Mouse (Mus musculus) spleen, postnatal 4 days (tissue): ENCODE data around the gene Itga2b.

Experiments used
- DNase-seq, 2 experiments: peaks; one replicate each; pipeline ENCODE4 v3.0.0; 2022; ENCODE audit warnings: low spot score in 2 of 2

Gene Itga2b

GRCm38 (mm10) chr11:102435754-102436470 is 34.0 kb downstream of the Itga2b start:
- no peak for DNase-seq

DNA sequence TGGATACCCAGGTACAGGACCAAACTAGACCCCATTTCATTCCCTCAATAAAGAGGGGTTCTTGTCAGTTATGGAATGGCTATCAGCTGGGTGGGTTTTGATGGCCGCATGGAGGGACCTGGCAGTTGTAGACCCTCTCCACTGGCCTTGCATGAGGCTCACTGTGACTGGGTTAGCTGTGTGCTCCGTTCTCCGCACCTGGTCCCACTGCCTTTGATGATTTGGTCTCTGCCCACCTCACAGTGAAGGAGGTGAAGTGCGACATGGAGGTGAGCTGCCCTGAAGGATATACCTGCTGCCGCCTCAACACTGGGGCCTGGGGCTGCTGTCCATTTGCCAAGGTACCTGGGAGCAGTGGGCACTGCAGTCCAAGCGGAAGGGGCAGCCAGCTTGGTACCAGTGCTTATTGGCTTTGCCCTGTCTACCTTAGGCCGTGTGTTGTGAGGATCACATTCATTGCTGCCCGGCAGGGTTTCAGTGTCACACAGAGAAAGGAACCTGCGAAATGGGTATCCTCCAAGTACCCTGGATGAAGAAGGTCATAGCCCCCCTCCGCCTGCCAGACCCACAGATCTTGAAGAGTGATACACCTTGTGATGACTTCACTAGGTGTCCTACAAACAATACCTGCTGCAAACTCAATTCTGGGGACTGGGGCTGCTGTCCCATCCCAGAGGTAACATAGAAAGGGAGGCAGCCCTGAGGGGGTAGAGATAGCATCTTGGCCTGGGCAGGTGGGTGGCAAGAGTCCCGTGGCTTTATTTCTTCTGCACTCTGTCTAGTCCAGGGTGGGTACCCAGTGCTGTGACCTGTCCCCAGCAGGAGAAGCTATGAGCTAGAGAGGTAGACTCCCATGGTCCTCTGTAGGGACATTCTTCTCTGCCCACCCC is 34.9 kb downstream of the Itga2b start:
- DNase-seq: no peak

- DNase-seq: peak; percentile 86 to 96
Observed at GRCm38 (mm10) chr11:102434406-102434805, 35.5 kb downstream of the Itga2b start.

GRCm38 (mm10) chr11:102433866-102434265 is 36.1 kb downstream of the Itga2b start:
- no peak for DNase-seq

DNA sequence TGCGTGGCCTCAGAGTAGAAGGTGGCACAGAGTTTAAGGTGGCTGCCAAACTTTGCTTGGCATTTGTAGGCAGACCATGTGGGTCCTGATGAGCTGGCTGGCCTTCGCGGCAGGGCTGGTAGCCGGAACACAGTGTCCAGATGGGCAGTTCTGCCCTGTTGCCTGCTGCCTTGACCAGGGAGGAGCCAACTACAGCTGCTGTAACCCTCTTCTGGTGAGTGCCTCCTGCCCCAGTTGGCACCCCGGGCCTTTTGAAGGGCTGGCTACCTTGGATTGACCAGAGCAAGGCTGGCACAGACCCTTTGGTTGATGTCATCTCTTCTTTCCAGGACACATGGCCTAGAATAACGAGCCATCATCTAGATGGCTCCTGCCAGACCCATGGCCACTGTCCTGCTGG is 37.0 kb downstream of the Itga2b start:
- DNase-seq: peak in 1 of 2 experiments; percentile 65

DNA sequence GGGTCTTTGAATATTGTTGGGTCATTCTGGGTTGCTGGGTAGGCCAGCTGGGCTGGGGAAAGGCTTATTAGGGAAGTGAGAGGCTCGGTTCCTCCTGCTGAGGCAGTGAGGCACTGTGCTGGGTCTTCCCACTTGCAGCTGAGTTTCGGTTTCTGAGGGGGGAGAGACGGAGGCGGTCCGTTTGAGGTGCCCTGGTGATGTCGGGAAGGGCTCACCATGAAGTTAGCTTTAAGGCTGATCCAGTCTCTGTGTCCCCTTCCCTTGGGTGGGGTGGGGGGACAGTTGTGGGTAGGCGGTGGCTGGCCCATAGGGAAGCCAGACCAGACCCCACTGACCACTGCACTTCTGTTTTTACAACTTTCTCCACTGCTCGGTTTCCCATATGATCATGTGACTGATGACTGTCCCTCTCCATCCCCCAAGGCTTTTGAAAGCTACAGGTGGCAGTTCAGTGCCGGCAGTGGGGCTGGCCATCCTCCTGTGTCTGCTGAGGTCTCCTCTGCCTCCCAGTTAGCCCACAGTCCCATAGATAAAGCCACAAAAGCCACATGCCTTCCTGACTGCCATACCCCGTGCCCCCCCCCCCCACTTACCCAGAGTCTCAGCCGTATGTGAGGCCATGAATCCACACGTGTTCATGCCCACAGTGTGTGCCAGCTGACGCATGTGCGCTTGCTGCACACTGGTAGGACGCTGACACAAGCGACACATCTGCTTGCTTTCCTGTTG is 37.6 kb downstream of the Itga2b start:
- peak; percentile 62 to 77 for DNase-seq

GRCm38 (mm10) chr11:102431728-102432114 is 38.2 kb downstream of the Itga2b start:
- DNase-seq: no peak

- peak; percentile 80 to 89 for DNase-seq
Observed at GRCm38 (mm10) chr11:102431018-102431645, 38.8 kb downstream of the Itga2b start.

GRCm38 (mm10) chr11:102430121-102431017 is 39.6 kb downstream of the Itga2b start, which contains the start of gene Grn:
Grn (plus strand) TSS chr11:102430315.
- peak; percentile 82 to 87 for DNase-seq

- no peak for DNase-seq
Observed at GRCm38 (mm10) chr11:102429551-102429950, 40.4 kb downstream of the Itga2b start.

DNA sequence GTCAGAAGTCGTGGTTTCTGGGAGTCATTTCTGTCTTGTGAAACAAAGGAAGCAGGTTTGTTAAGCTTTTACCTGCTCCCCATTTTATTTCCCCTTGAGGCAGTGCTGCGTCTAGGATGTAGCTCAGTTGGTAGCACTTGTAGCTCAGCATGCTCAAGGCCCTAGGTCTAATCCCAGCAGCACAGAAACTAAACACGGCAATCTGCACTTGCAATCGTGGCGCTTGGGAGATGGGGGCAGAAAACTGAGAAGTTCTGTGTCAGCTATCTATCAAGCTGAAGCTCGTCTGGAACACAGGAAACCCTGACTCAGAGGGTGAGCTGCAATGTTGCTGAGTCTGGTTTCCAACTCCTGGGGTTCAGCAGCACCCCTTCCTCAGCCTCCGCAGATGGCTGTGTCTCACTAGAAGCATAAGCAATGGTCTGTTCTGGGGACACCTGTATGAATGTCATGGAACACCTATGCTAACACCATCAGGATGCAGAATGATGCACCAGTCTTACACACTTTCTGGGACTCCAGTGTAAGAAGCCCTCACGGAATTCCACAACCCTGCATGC is 40.9 kb downstream of the Itga2b start:
- no peak for DNase-seq

DNA sequence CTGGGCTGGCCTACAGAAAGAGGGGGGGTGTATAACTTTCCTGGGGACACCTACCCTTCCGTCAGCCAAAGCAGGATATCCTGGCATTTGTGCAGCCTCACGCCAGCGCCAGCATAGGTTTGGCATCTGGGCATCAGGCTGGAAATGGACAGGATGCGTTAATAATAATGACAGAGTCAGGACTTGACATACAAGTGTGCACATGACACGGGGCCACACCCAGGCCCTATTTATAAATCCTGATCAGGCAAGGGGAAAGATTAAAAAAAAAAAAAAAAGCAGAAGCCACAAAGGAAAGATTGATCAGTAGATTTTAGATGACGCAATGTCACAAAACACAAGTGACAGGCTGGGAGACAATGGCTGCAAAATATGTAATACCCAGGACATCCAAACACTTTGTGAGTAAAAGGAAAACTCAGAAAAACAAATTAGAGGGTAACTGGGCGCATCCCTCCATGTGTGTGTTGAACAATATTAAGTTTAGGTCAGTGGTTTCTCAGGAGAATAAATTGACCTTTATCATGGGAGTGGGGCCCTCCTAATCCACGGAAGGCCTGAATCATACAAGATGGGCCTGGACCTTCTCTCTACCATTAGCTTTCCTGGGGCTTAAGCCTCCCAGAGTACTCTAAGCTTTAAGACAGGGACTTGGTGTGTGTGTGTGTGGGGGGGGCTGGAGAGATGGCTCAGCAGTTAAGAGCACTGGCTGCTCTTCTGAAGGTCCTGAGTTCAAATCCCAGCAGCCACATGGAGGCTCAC is 44.2 kb downstream of the Itga2b start:
- no peak for DNase-seq

DNA sequence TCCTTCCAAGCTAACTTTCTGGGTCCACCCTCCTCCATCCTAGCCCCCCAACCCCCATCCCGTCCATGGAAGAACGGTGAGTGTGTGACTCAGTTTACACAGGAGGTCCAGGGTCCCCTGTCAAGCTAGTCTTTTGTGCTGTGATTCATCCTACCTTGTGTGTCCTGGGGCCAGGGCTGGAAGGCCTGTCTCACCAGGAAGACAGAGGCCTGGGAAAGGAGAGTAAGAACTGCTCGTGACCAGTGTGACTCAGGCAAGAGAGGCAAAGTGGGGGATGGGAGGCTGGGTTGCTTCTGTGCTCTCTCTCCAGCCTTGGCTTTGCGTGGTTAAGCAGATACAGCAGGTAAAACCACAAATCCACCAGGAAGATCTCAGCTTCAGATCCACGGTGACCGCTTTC is 45.3 kb downstream of the Itga2b start:
- no peak for DNase-seq

DNA sequence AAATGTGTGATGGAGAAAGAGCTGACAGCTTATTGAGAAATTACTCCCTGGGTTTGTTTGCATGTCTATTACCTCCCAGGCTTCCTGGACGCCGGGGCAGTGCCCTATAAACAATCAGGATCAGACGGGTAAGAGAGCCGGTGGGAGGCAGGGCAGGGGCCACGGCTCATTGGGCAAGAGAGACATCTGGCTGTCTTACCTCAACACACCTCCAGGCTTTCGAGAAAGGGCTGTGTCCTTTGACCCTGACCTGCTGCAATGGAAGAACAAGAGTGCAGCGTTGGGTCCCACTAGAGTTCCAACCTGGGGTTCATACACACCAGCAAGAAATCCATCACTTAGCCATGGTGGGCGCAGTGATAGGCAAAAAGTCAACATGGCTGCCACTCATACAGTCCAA is 48.4 kb downstream of the Itga2b start:
- DNase-seq: no peak

- no peak for DNase-seq
Observed at GRCm38 (mm10) chr11:102418887-102419286, 51.0 kb downstream of the Itga2b start.

GRCm38 (mm10) chr11:102417160-102417559 is 52.8 kb downstream of the Itga2b start:
- no peak for DNase-seq

DNA sequence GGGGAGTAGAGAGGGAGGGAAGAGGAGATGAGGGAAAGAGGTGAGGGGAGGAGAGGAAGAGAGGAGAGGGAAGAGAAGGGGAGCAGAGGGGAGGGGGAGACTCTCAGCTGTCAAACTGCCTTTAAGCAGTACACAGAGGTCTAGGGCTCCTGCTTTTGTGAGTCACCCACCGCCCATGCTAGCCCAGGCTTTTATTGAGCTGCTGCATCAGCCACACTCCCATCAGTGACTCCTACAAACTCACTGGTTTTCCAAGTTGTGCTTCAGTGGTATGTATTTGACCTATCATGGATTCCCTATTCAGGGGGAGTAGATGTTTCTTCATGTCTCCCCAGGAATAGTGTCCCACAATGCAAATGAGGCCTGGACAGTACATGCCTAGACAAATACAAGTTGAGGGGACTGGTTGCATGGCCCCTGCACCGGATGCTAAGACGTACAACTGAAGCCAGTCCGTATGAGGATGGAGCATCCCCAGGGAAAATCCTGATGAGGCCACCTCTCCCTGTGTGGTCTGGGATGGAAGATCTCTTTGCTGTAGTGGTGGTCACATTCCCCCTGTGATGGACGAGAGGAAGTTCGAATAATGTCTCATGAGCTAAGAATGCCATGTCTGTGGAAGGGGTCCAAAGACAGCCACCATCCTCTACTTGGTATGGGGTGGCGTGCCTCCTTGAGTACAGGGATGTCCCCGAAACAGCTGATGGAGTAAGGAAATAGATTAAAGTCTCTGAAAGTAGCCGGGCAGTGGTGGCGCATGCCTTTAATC is 54.7 kb downstream of the Itga2b start:
- DNase-seq: no peak

- DNase-seq: no peak
Observed at GRCm38 (mm10) chr11:102413059-102413458, 56.9 kb downstream of the Itga2b start.

DNA sequence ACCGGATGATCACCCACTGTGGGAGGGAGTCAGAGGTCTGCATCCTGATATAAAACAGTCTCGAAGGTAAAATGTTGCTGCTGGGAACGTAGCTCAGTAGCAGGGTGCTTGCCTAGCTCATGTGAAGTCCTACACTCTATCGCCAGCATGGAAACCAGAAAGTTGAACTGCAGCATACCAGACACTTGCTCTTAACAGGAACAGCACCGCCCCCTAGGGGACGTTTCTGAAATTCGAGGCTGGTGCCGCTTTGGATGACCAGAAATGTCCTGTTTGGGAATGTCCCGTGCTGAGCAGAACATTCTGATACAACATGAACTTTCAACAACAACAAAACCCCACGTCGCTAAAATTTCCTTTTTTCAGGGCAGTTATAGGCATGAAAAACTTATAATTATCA is 58.2 kb downstream of the Itga2b start:
- peak; percentile 90 to 97 for DNase-seq
